Mouse (Mus musculus): ENCODE data around the gene Exoc5.

DNA sequence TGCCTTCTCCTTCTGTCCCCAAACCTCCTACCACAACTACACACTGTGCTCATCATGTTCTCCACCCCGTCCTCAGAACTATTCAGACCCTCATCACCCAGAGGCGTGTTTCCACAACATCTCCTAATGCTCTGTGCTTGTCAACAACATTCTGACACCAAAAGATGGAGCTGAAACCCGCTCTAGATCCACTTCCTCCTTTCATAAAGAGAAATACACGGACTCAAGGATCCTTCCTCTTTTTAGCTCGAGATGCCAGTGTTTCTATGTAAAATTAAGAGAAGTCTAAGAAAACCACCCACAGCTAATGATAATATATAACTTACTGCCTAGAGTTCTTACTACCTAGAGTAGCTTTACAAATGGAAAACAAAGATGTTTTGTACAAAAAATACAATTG is 46.7 kb downstream of the Exoc5 start:
- TF ChIP-seq POLR2A (IDR thresholded peaks at IDR 0.05; ENCODE audit: extremely low read depth, insufficient read depth, low read length) (no peak), CTCF (IDR thresholded peaks at IDR 0.05; ENCODE audit: low read depth, low read length) (no peak)
